Mouse (Mus musculus): ENCODE data around the gene Dscam. TPM values are rescaled to one million over a fixed set of nuclear protein-coding genes. Genes with fewer than 3 reads are reported as not detected.

Gene Dscam
- total and polyA plus RNA-seq, 2 experiments from 2014 or later, result 7.9 to 29.1 TPM

DNA sequence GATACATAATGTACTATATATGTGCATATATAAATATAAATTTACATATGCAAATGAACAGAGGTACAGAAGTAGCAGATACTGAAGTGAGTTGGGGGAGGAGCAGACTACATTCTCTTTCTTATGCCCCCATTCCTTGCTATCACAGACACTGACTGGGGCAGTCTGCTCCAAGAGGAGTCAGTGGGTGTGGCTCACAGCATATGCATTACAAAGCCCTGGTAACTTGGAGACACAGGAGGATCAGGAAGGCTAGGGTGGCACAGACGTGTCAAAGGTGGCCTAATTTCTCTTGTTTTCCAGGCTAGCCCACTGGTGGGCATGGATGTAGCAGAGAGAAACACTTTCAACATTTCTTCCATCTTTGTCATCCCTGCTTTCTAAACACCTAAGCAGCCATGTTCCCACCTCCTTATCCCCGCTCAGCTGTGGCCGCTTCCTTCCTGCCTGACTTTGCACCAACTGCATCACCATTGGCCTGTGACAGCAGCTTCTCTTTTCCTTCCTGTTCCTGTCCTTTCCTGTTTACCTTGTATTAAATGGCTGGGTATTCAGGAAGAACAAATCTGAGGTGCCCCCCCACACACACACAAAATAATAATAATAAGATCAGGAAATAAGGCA, 325.0 kb downstream of the Dscam start:
- H3K27ac ChIP-seq (ENCODE audit: low read depth, low read length), result peak overlapping the region; percentile 29; the same call in 1 of the 2 replicates

DNA sequence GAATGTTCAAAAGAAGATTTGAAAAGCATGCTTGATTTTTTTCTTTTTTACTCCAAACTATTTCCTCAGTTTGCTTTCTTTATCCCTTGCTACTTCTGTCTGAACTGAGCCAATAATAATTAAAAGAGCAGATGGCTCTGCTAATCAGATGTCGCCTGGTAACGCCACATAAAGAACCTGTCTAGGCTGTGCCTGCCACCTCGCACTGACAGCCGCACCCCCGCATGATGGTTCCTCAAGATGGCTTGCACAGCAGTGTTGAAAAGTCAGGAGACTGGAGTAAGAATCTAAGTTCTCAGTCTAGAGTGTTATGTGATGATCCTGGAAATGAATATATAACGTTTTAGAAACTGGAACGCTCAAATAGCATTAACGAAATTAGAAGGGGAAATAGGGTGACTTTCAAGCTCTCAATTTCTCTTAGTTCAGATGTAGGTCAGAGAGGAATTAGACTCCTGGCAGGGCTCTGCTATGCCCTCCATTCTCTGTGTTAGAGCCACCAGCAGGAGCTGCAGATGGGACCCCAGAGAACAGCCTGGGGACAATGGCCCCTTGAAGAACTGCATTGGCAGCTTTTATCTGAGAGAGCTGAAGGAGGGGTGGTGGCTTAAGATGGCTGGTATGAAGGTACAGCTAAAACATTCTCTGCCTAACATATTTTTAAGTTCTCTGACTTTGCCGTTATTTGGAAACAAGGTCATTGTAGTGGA, 326.7 kb downstream of the Dscam start:
- Histone ChIP-seq H3K9ac (no peak overlapping the region), H3K4me1 (ENCODE audit: insufficient read depth) (peaks cover 24% of the 10 kb centered on the region), H3K4me2 (ENCODE audit: low read depth) (no peak overlapping the region), H3K36me3 (ENCODE audit: insufficient read depth) (no peaks in the 10 kb centered on the region), H3K4me3 (ENCODE audit: low read depth, low read length) (no peak overlapping the region), H3K27me3 (ENCODE audit: insufficient read depth, low read length) (no peaks in the 10 kb centered on the region), H3K9me3 (ENCODE audit: low read length) (no peaks in the 10 kb centered on the region), H3K27ac (ENCODE audit: low read depth, low read length) (peak overlapping the region; percentile 37)
- DNase-seq (peak; percentile 72), ATAC-seq (peak; percentile 86)
- TF ChIP-seq CTCF (IDR thresholded peaks at IDR 0.05; ENCODE audit: low read depth), result no peak
- WGBS, result 23% methylated on average over 9 of the region's 9 CpGs

More for the DNA sequence above, 325.0 kb downstream of the Dscam start:
- Histone ChIP-seq H3K36me3 (ENCODE audit: insufficient read depth) (no peaks in the 10 kb centered on the region), H3K9me3 (ENCODE audit: low read length) (no peaks in the 10 kb centered on the region), H3K27me3 (ENCODE audit: insufficient read depth, low read length) (no peaks in the 10 kb centered on the region), H3K9ac (no peak overlapping the region), H3K4me1 (ENCODE audit: insufficient read depth) (peaks cover 28% of the 10 kb centered on the region), H3K4me3 (ENCODE audit: low read depth, low read length) (no peak overlapping the region), H3K4me2 (ENCODE audit: low read depth) (no peak overlapping the region)
- 66% methylated on average over 3 of the region's 3 CpGs for WGBS
- no peak for ATAC-seq
- TF ChIP-seq CTCF (IDR thresholded peaks at IDR 0.05; ENCODE audit: low read depth), result no peak
- DNase-seq, result no peak

DNA sequence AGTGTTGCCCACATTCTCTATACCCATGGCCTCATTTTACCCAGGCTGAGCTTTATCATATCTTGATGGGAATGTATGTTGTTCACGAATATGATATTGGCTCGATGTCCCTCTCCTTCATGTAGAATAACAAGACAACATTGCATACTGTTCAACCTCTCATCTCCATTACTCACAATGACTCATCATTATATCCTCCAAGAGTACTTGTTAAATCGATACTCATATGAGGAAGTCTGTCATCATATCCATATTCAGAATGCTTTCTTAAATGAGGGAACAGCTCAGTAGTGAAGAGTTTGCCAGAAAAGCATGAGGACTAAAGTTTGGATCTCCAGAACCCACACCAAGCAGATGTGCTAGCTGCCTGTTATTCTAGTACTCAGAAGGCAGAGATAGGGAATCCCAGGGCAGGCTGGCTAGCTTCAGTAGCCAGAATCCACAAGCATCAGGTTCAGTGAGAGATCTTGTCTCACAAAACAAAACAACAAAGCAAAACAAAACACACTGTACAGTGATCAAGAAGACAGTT, 327.7 kb downstream of the Dscam start:
- DNase-seq (no peak), ATAC-seq (no peak)
- WGBS, result 84% methylated on average over 3 of the region's 3 CpGs
- no peaks in the 10 kb centered on the region for H3K9me3 ChIP-seq (ENCODE audit: low read length)
- no peak overlapping the region for H3K4me3 ChIP-seq (ENCODE audit: low read depth, low read length)
- H3K4me1 ChIP-seq (ENCODE audit: insufficient read depth), result peaks cover 23% of the 10 kb centered on the region
- no peaks in the 10 kb centered on the region for H3K27me3 ChIP-seq (ENCODE audit: insufficient read depth, low read length)
- no peak overlapping the region for H3K9ac ChIP-seq
- TF ChIP-seq CTCF (IDR thresholded peaks at IDR 0.05; ENCODE audit: low read depth), result no peak
- no peak overlapping the region for H3K4me2 ChIP-seq (ENCODE audit: low read depth)
- H3K27ac ChIP-seq (ENCODE audit: low read depth, low read length), result peak overlapping the region; percentile 24; the same call in 1 of the 2 replicates
- H3K36me3 ChIP-seq (ENCODE audit: insufficient read depth), result no peaks in the 10 kb centered on the region

DNA sequence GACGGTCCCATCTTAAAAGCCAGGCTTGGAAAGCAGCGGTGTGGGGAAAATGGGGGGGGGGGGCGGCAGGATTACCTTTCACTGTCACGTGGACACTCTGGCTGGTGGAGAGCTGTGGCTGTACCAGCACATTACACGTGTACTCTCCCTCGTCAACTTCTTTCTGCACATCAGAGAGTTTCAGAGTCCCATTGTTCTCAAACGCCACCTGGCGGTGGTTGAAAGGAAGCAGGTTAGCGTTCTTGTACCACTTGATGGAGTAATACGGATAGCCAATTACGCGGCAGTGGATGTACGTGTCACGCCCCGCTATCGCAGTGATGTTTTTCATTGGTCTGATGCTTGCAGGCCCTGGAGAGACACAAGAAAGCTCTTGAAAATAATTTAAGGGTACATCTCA, 350.9 kb downstream of the Dscam start:
- Histone ChIP-seq H3K4me3 (ENCODE audit: low read depth, low read length) (no peak overlapping the region), H3K27ac (ENCODE audit: low read depth, low read length) (no peak overlapping the region), H3K9ac (no peak overlapping the region), H3K4me2 (ENCODE audit: low read depth) (no peak overlapping the region), H3K27me3 (ENCODE audit: insufficient read depth, low read length) (no peaks in the 10 kb centered on the region), H3K4me1 (ENCODE audit: insufficient read depth) (no peaks in the 10 kb centered on the region), H3K9me3 (ENCODE audit: low read length) (no peaks in the 10 kb centered on the region), H3K36me3 (ENCODE audit: insufficient read depth) (no peaks in the 10 kb centered on the region)
- peak; percentile 76 for ATAC-seq
- TF ChIP-seq CTCF (IDR thresholded peaks at IDR 0.05; ENCODE audit: low read depth), result peak; percentile 77
- peak; percentile 81 for DNase-seq
- 29% methylated on average over 16 of the region's 16 CpGs for WGBS

DNA sequence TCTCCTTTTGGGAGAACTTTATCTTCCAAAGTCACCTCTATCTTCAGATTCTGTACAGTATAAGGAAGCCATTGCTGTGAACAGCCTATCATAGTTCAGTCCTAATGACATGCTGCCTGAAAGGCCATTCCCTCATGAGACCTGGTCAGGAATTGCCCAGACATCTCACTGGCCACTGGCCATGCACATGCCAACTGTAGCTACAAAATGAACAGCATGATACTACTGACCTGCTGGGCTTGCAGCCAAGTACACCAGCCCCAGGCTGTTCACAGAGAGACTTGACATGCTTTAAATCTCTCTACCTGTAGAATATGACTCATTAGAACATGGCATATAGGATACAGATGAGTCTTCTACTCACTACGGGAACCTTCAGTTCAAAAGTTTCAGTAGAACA, 364.3 kb downstream of the Dscam start:
- Histone ChIP-seq H3K4me2 (ENCODE audit: low read depth) (no peak overlapping the region), H3K9ac (no peak overlapping the region), H3K9me3 (ENCODE audit: low read length) (no peaks in the 10 kb centered on the region), H3K4me3 (ENCODE audit: low read depth, low read length) (no peak overlapping the region), H3K4me1 (ENCODE audit: insufficient read depth) (0 out of 2 replicates have a peak, but pooled peaks cover 5% of the 10 kb centered on the region), H3K27ac (ENCODE audit: low read depth, low read length) (no peak overlapping the region), H3K36me3 (ENCODE audit: insufficient read depth) (no peaks in the 10 kb centered on the region), H3K27me3 (ENCODE audit: insufficient read depth, low read length) (no peaks in the 10 kb centered on the region)
- ATAC-seq, result no peak
- 88% methylated on average over 1 of the region's 1 CpGs for WGBS
- no peak for DNase-seq
- TF ChIP-seq CTCF (IDR thresholded peaks at IDR 0.05; ENCODE audit: low read depth), result no peak

DNA sequence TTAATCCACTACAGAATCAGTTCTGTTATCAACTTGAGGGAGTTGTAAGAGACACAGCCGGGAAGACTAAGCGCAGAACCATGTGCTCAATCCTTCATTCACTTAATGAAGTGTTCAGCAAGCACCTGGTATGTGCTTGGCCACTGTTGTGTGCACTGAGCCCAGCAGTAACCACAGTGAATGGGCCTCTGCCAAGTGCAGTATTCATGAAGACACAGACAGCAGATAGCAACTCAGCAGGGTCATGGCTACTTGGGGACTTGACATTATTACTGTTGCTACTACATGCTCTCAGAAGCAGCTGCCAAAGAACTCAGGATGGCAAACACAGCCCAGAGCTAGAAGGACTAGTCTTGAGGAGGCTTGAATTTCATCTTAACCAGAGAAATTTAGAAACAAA, 367.9 kb downstream of the Dscam start:
- no peaks in the 10 kb centered on the region for H3K27me3 ChIP-seq (ENCODE audit: insufficient read depth, low read length)
- no peak for DNase-seq
- no peak overlapping the region for H3K4me2 ChIP-seq (ENCODE audit: low read depth)
- ATAC-seq, result peak; percentile 23; the same call in 1 of the 2 replicates
- TF ChIP-seq CTCF (IDR thresholded peaks at IDR 0.05; ENCODE audit: low read depth), result no peak
- no peak overlapping the region for H3K4me3 ChIP-seq (ENCODE audit: low read depth, low read length)
- no peak overlapping the region for H3K9ac ChIP-seq
- no peak overlapping the region for H3K27ac ChIP-seq (ENCODE audit: low read depth, low read length)
- H3K4me1 ChIP-seq (ENCODE audit: insufficient read depth), result 0 out of 2 replicates have a peak, but pooled peaks cover 5% of the 10 kb centered on the region
- H3K9me3 ChIP-seq (ENCODE audit: low read length), result no peaks in the 10 kb centered on the region
- WGBS, result 46% methylated on average over 2 of the region's 2 CpGs
- no peaks in the 10 kb centered on the region for H3K36me3 ChIP-seq (ENCODE audit: insufficient read depth)

DNA sequence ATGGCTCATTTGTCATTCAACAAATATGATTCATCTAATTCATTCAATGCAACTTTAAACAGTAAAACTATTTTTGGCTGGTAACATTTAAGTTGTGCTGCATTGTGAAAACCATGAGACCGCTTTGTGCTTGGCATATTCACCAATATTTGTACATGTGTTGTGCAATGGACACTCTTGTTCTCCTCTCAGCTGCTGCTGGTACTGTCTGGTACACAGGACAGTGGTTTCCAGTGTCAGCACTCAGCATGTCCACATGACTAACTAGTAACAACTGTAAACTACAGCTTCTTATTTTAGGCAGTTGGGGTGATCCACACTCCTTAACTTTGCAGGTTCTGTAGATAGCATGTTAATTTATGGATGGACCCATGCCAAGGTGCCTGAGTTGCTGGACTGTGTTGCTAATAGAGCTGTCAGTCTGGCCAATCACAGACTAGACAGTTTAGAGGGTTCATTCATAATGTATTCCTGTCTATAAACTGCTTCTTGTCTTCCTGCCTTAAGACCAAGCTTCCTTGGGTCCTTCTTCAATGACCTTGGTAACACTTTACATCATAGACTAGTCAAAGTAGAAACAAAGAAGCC, 368.8 kb downstream of the Dscam start:
- 0 out of 2 replicates have a peak, but pooled peaks cover 5% of the 10 kb centered on the region for H3K4me1 ChIP-seq (ENCODE audit: insufficient read depth)
- no peak for DNase-seq
- no peaks in the 10 kb centered on the region for H3K36me3 ChIP-seq (ENCODE audit: insufficient read depth)
- H3K27ac ChIP-seq (ENCODE audit: low read depth, low read length), result no peak overlapping the region
- no peaks in the 10 kb centered on the region for H3K27me3 ChIP-seq (ENCODE audit: insufficient read depth, low read length)
- H3K4me2 ChIP-seq (ENCODE audit: low read depth), result no peak overlapping the region
- WGBS, result 74% methylated on average over 1 of the region's 1 CpGs
- no peak overlapping the region for H3K4me3 ChIP-seq (ENCODE audit: low read depth, low read length)
- no peak for TF ChIP-seq CTCF (IDR thresholded peaks at IDR 0.05; ENCODE audit: low read depth)
- no peak overlapping the region for H3K9ac ChIP-seq
- ATAC-seq, result no peak
- no peaks in the 10 kb centered on the region for H3K9me3 ChIP-seq (ENCODE audit: low read length)

Data from forebrain, postnatal 0 days (tissue).